Mouse (Mus musculus) MEL (cell line): ENCODE measurements around the gene 2410004B18Rik. TPM values are rescaled to one million over a fixed set of nuclear protein-coding genes. Genes with fewer than 3 reads are reported as not detected.
A peak's percentile ranks its signal among the peaks of the same experiment; 100 is the strongest.

Experiments
- DNase-seq: peaks from one replicate; pipeline ENCODE4 v3.0.0; 2011; ENCODE audit warnings: low read depth, low spot score
- H3K27ac ChIP-seq: 2 replicates; pipeline ENCODE4 v1.5.1; 2012; ENCODE audit warnings: low read depth, mild to moderate bottlenecking, control low read depth, low read length, moderate library complexity; ENCODE audit not compliant: control insufficient read depth
- H3K27me3 ChIP-seq, 2 experiments: fragments of 150-350 bp in 1 of 2; sonication (generic) in 1 of 2; 2 replicates each; pipeline ENCODE4 v1.6.1; 2012; ENCODE audit warnings: low read length in 2 of 2, mild to moderate bottlenecking in 2 of 2, improper control_type of control experiment in 1 of 2, moderate library complexity in 1 of 2; ENCODE audit not compliant: insufficient read depth in 2 of 2, control insufficient read depth in 1 of 2
- H3K36me3 ChIP-seq, 2 experiments: 2 replicates each; pipeline ENCODE4 v1.6.1; 2012 to 2014; ENCODE audit warnings: low read length in 2 of 2, improper control_type of control experiment in 1 of 2, inconsistent platforms in 1 of 2, mild to moderate bottlenecking in 1 of 2; ENCODE audit not compliant: insufficient read depth in 2 of 2, control insufficient read depth in 1 of 2
- H3K4me1 ChIP-seq, 2 experiments: fragments of 150-350 bp in 1 of 2; sonication (generic) in 1 of 2; 2 replicates each; pipeline ENCODE4 v1.6.1; 2012; ENCODE audit warnings: low read length in 2 of 2, improper control_type of control experiment in 1 of 2, mild to moderate bottlenecking in 1 of 2; ENCODE audit not compliant: insufficient read depth in 2 of 2, control insufficient read depth in 1 of 2
- H3K4me3 ChIP-seq, 2 experiments: fragments of 150-350 bp in 1 of 2; sonication (generic) in 1 of 2; 2 replicates each; pipeline ENCODE4 v1.5.1; 2012; ENCODE audit warnings: low read depth in 2 of 2, low read length in 2 of 2, mild to moderate bottlenecking in 2 of 2, moderate library complexity in 2 of 2, control low read depth in 1 of 2, improper control_type of control experiment in 1 of 2; ENCODE audit not compliant: control insufficient read depth in 1 of 2, insufficient read depth in 1 of 2
- H3K79me2 ChIP-seq: 2 replicates; pipeline ENCODE4 v1.6.1; 2012; ENCODE audit warnings: mild to moderate bottlenecking, low read length, moderate library complexity; ENCODE audit not compliant: control insufficient read depth, poor library complexity, insufficient read depth
- H3K9ac ChIP-seq: 2 replicates; pipeline ENCODE4 v1.6.1; 2012; ENCODE audit warnings: low read depth, mild to moderate bottlenecking, control low read depth, low read length, moderate library complexity; ENCODE audit not compliant: control insufficient read depth, poor library complexity, severe bottlenecking
- H3K9me3 ChIP-seq: fragments of 150-350 bp; sonication (generic); replicated peaks from 2 replicates; pipeline ENCODE4 v1.6.1; 2012; ENCODE audit warnings: mild to moderate bottlenecking, low read length, improper control_type of control experiment, moderate library complexity; ENCODE audit not compliant: insufficient read depth
- BHLHE40 ChIP-seq: IDR thresholded peaks from 2 replicates; pipeline ENCODE4 v1.6.1; 2012; ENCODE audit warnings: low read depth, mild to moderate bottlenecking, inconsistent platforms, low read length, improper control_type of control experiment, borderline replicate concordance
- CHD1 ChIP-seq: IDR thresholded peaks from 2 replicates; pipeline ENCODE4 v1.6.1; 2012; ENCODE audit warnings: low read depth, mild to moderate bottlenecking, inconsistent platforms, low read length, improper control_type of control experiment
- CHD2 ChIP-seq: IDR thresholded peaks from 2 replicates; pipeline ENCODE4 v1.6.1; 2011; ENCODE audit warnings: low read length, improper control_type of control experiment
- CTCF ChIP-seq, 3 experiments: IDR thresholded peaks in 2 of 3; conservative IDR thresholded peaks in 1 of 3; 2 replicates each; pipeline ENCODE4 v1.5.1; 2011 to 2012; ENCODE audit warnings: low read length in 3 of 3, low read depth in 2 of 3, mild to moderate bottlenecking in 2 of 3, improper control_type of control experiment in 1 of 3, inconsistent platforms in 1 of 3, mixed read lengths in 1 of 3, moderate library complexity in 1 of 3; ENCODE audit not compliant: control insufficient read depth in 1 of 3, insufficient read depth in 1 of 3, poor library complexity in 1 of 3, severe bottlenecking in 1 of 3
- E2F4 ChIP-seq: IDR thresholded peaks from 2 replicates; pipeline ENCODE4 v1.6.1; 2011; ENCODE audit warnings: low read depth, low read length, improper control_type of control experiment, borderline replicate concordance
- ELF1 ChIP-seq: IDR thresholded peaks from 2 replicates; pipeline ENCODE4 v1.6.1; 2014; ENCODE audit warnings: low read depth, mild to moderate bottlenecking, inconsistent platforms, low read length, improper control_type of control experiment, moderate library complexity
- EP300 ChIP-seq, 2 experiments: IDR thresholded peaks; 2 replicates each; pipeline ENCODE4 v1.6.1; 2011; ENCODE audit warnings: improper control_type of control experiment in 2 of 2, low read length in 2 of 2, low read depth in 1 of 2, mild to moderate bottlenecking in 1 of 2
- ETS1 ChIP-seq: IDR thresholded peaks from 2 replicates; pipeline ENCODE4 v1.6.1; 2012; ENCODE audit warnings: low read depth, mild to moderate bottlenecking, inconsistent platforms, low read length, improper control_type of control experiment, moderate library complexity
- GATA1 ChIP-seq: IDR thresholded peaks from 2 replicates; pipeline ENCODE4 v1.6.1; 2011; ENCODE audit warnings: low read depth, low read length, improper control_type of control experiment
- HCFC1 ChIP-seq: IDR thresholded peaks from 2 replicates; pipeline ENCODE4 v1.6.1; 2012; ENCODE audit warnings: low read depth, mild to moderate bottlenecking, inconsistent platforms, low read length, improper control_type of control experiment, moderate library complexity
- KAT2A ChIP-seq: conservative IDR thresholded peaks from 2 replicates; pipeline ENCODE4 v1.6.1; 2012; ENCODE audit warnings: low read depth, low read length, improper control_type of control experiment, inconsistent platforms
- MAFK ChIP-seq: IDR thresholded peaks from 2 replicates; pipeline ENCODE4 v1.6.1; 2011; ENCODE audit warnings: low read depth, mild to moderate bottlenecking, low read length, improper control_type of control experiment, borderline replicate concordance
- MAX ChIP-seq: IDR thresholded peaks from 2 replicates; pipeline ENCODE4 v1.6.1; 2011; ENCODE audit warnings: low read length, improper control_type of control experiment
- MAZ ChIP-seq: IDR thresholded peaks from 2 replicates; pipeline ENCODE4 v1.6.1; 2012; ENCODE audit warnings: low read depth, mild to moderate bottlenecking, inconsistent platforms, low read length, improper control_type of control experiment
- MYB ChIP-seq: IDR thresholded peaks from 2 replicates; pipeline ENCODE4 v1.6.1; 2011; ENCODE audit warnings: mild to moderate bottlenecking, low read depth, low read length, improper control_type of control experiment
- MYC ChIP-seq: IDR thresholded peaks from 2 replicates; pipeline ENCODE4 v1.6.1; 2011; ENCODE audit warnings: low read depth, mild to moderate bottlenecking, low read length, improper control_type of control experiment, moderate library complexity
- NELFE ChIP-seq: IDR thresholded peaks from 2 replicates; pipeline ENCODE4 v1.6.1; 2011; ENCODE audit warnings: low read depth, low read length, improper control_type of control experiment
- NRF1 ChIP-seq: IDR thresholded peaks from 2 replicates; pipeline ENCODE4 v1.6.1; 2014; ENCODE audit warnings: low read depth, mild to moderate bottlenecking, inconsistent platforms, low read length, improper control_type of control experiment, moderate library complexity; ENCODE audit not compliant: poor library complexity, insufficient read depth, severe bottlenecking
- POLR2A ChIP-seq, 2 experiments: IDR thresholded peaks; 2 replicates each; pipeline ENCODE4 v1.6.1; 2011 to 2012; ENCODE audit warnings: low read length in 2 of 2, mild to moderate bottlenecking in 2 of 2, control low read depth in 1 of 2, improper control_type of control experiment in 1 of 2, low read depth in 1 of 2, moderate library complexity in 1 of 2; ENCODE audit not compliant: control insufficient read depth in 1 of 2, insufficient read depth in 1 of 2, poor library complexity in 1 of 2
- POLR2AphosphoS5 ChIP-seq: IDR thresholded peaks from 2 replicates; pipeline ENCODE4 v1.6.1; 2012; ENCODE audit warnings: low read depth, borderline replicate concordance, mild to moderate bottlenecking, inconsistent platforms, low read length, moderate library complexity, mixed read lengths
- RAD21 ChIP-seq: IDR thresholded peaks from 2 replicates; pipeline ENCODE4 v1.6.1; 2011; ENCODE audit warnings: mild to moderate bottlenecking, low read depth, low read length, improper control_type of control experiment
- SIN3A ChIP-seq: IDR thresholded peaks from 2 replicates; pipeline ENCODE4 v1.6.1; 2012; ENCODE audit warnings: low read length, improper control_type of control experiment, inconsistent platforms
- TAL1 ChIP-seq: IDR thresholded peaks from 2 replicates; pipeline ENCODE4 v1.6.1; 2012; ENCODE audit warnings: mild to moderate bottlenecking, inconsistent platforms, low read length, moderate library complexity, mixed read lengths
- TCF12 ChIP-seq: IDR thresholded peaks from 2 replicates; pipeline ENCODE4 v1.6.1; 2014; ENCODE audit warnings: low read depth, mild to moderate bottlenecking, inconsistent platforms, low read length, improper control_type of control experiment, moderate library complexity
- UBTF ChIP-seq: IDR thresholded peaks from 2 replicates; pipeline ENCODE4 v1.6.1; 2012; ENCODE audit warnings: low read depth, mild to moderate bottlenecking, inconsistent platforms, low read length, improper control_type of control experiment, moderate library complexity, borderline replicate concordance; ENCODE audit not compliant: insufficient read depth
- USF1 ChIP-seq: IDR thresholded peaks from 2 replicates; pipeline ENCODE4 v1.6.1; 2014; ENCODE audit warnings: low read depth, mild to moderate bottlenecking, inconsistent platforms, low read length, improper control_type of control experiment, moderate library complexity
- ZKSCAN1 ChIP-seq: IDR thresholded peaks from 2 replicates; pipeline ENCODE4 v1.6.1; 2012; ENCODE audit warnings: low read depth, mild to moderate bottlenecking, inconsistent platforms, low read length, improper control_type of control experiment, moderate library complexity
- ZMIZ1 ChIP-seq: IDR thresholded peaks from 2 replicates; pipeline ENCODE4 v1.6.1; 2012; ENCODE audit warnings: low read depth, mild to moderate bottlenecking, inconsistent platforms, low read length, improper control_type of control experiment, moderate library complexity
- ZNF384 ChIP-seq: IDR thresholded peaks from 2 replicates; pipeline ENCODE4 v1.6.1; 2012; ENCODE audit warnings: low read depth, mild to moderate bottlenecking, inconsistent platforms, low read length, improper control_type of control experiment
- polyA plus RNA-seq, 2 experiments: library from polyadenylated mRNA; stranded (reverse) in 1 of 2; unstranded in 1 of 2; fragments of >175 nt in 1 of 2; fragments of >200 nt in 1 of 2; gene quantifications; 2 replicates each; pipeline versions ENCODE4 v1.2.1 to v1.2.4; 2012; ENCODE audit warnings: low replicate concordance in 2 of 2, low read depth in 1 of 2; ENCODE audit not compliant: insufficient read length in 2 of 2, insufficient read depth in 1 of 2, missing spikeins in 1 of 2
- total RNA-seq: library from RNA; depleted of rRNA; stranded (reverse); fragments of 300-350 nt; gene quantifications from 2 replicates; pipeline ENCODE4 v1.2.3, GENCODE M21; 2012

The 2410004B18Rik gene
- total and polyA plus RNA-seq, 3 experiments, result 32.3 to 42.3 TPM; not detected in 1

- Histone ChIP-seq H3K27ac (no peak overlapping the region), H3K36me3 (peaks cover 0 to 5% of the 10 kb centered on the region in 2 experiments; a peak in 2 of 4 replicates), H3K27me3 (peaks cover 0 to 3% of the 10 kb centered on the region in 2 experiments; a peak in 2 of 4 replicates), H3K9ac (no peak overlapping the region)
- TF ChIP-seq TCF12 (no peak), ZKSCAN1 (peak; percentile 82)
- TF ChIP-seq, all 39 proteins: peak for 1
- Histone ChIP-seq H3K4me3 (no peak overlapping the region), H3K9me3 (no peaks in the 10 kb centered on the region), H3K79me2 (peaks cover 29% of the 10 kb centered on the region), H3K4me1 (peaks cover under 1 to 3% of the 10 kb centered on the region in 2 experiments; a peak in 3 of 4 replicates)
- DNase-seq, result no peak
Measured at GRCm38 (mm10) chr3:145986317-145987001, 48.6 kb downstream of the 2410004B18Rik start.

GRCm38 (mm10) chr3:145987268-145987969, 49.6 kb downstream of the 2410004B18Rik start, which contains the start of gene Syde2:
Gene Syde2, plus strand, starts transcription at chr3:145987870.
- Histone ChIP-seq H3K27me3 (peaks cover 0 to 3% of the 10 kb centered on the region in 2 experiments; a peak in 1 of 4 replicates), H3K36me3 (peaks cover 0 to 13% of the 10 kb centered on the region in 2 experiments; a peak in 2 of 4 replicates), H3K79me2 (peaks cover 37% of the 10 kb centered on the region), H3K9ac (peak within 1 kb of the TSS; percentile 96), H3K4me3 (peak within 1 kb of the TSS; percentile 74 to 84), H3K4me1 (peaks cover 5 to 9% of the 10 kb centered on the region in 2 experiments; a peak in 3 of 4 replicates), H3K27ac (peak within 1 kb of the TSS; percentile 65), H3K9me3 (no peaks in the 10 kb centered on the region)
- DNase-seq, result peak; percentile 81
- TF ChIP-seq UBTF (no peak), EP300 (IDR thresholded peaks at IDR 0.05; ENCODE audit: low read depth in 1 of 2, low read length in 2 of 2) (no peak), NELFE (peak; percentile 56; the same call in 1 of the 2 replicates), KAT2A (no peak), HCFC1 (peak; percentile 59; the same call in 1 of the 2 replicates), RAD21 (no peak), CHD2 (no peak), USF1 (no peak), TCF12 (peak; percentile 26; the same call in 1 of the 2 replicates), ZNF384 (no peak), MAZ (peak; percentile 66; the same call in 1 of the 2 replicates), MAFK (no peak), E2F4 (no peak), GATA1 (no peak), ZMIZ1 (no peak), MAX (peak; percentile 23), MYC (no peak), CHD1 (no peak), ELF1 (no peak), ETS1 (no peak; the same call in 1 of the 2 replicates), TAL1 (no peak), SIN3A (no peak), CTCF (IDR thresholded peaks at IDR 0.05 in 2 of 3, conservative IDR thresholded peaks at IDR 0.05 in 1 of 3; ENCODE audit: control insufficient read depth in 1 of 3, insufficient read depth in 1 of 3, low read depth in 2 of 3, low read length in 3 of 3, poor library complexity in 1 of 3, severe bottlenecking in 1 of 3) (no peak), MYB (no peak), NRF1 (peak; percentile 78), POLR2A (IDR thresholded peaks at IDR 0.05; ENCODE audit: control insufficient read depth in 1 of 2, insufficient read depth in 1 of 2, low read depth in 1 of 2, low read length in 2 of 2, poor library complexity in 1 of 2) (peak; percentile 39 to 46; a peak in 1 of 4 replicates), BHLHE40 (no peak), POLR2AphosphoS5 (no peak)
